Mouse (Mus musculus) CD8-positive naive resting alpha-beta T cell, adult 2 months (primary cell): ENCODE measurements around the gene Fbxw2.
"Not testable (repeated sequence)": the region's sequence is repeated elsewhere in the genome, so short reads cannot be mapped to it uniquely, and the experiment has no call there.

Source experiments
- DNase-seq, 2 experiments: peaks; one replicate each; pipeline ENCODE4 v3.0.0; 2022; ENCODE audit warnings: low read depth in 2 of 2, low spot score in 2 of 2

Fbxw2 gene

DNA sequence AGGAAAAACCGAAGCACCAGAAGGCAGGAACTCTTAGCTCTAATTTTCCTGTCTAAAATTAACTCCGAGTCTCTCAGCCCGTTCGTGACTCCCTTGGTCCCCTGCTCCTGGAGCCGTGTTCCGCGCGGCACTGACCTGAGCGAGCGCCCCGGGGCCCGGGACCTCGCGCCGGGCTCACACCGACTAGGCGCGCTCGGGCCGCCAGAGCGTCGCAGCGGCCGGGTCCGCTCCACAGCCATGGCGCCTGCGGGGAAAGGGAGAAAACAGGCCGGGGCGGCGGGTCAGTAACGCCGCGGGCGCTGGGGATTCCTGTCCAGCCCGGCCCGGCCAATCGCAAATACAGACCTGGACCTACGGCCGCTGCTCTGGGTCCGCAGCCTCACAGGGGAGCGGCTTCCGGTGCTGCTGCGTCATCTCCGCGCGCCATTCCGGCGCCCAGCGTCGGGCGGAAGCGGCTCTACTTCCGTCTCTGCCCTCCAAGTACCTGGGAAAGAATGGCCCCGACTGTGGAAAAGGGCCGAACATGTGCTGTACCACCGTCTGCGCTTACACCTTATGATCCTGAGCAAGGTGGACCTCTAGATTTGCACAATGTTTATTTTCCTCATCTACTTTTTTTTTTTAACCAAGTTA lies at the start of gene Fbxw2:
TSS of gene Fbxw2 (minus strand) at position 485 of the 633 bp plus-strand sequence.
- DNase-seq: peak; percentile 70 to 77

DNA sequence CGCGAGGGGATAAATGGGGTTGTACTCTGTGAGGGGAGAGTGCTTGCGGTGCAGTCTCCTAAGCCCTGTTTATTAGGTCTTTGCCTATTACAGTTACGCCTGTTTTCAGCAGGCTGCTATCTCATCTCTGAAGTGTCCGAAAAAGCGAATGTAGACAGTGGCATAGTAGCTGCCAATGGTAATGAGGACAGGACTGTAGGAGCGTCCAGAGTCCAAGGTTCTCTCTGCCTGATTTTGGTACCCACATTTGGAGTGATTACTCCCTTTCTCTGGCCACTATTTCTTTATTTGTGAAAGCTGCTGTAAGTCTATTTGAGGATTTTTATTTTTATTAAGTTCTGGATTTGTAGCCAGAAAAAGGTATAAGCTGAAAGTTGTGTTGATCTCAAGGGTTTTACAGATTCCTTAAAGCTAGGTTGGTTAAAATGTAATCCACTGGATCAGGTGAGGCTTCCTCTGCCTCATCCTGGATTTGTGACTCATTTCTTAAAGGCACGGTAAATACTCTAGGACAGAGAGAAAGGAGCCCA lies 48.8 kb upstream of the Fbxw2 start, which contains the start of gene Psmd5:
TSS of gene Psmd5 (minus strand) at position 153 of the 530 bp plus-strand sequence.
- DNase-seq: no peak

DNA sequence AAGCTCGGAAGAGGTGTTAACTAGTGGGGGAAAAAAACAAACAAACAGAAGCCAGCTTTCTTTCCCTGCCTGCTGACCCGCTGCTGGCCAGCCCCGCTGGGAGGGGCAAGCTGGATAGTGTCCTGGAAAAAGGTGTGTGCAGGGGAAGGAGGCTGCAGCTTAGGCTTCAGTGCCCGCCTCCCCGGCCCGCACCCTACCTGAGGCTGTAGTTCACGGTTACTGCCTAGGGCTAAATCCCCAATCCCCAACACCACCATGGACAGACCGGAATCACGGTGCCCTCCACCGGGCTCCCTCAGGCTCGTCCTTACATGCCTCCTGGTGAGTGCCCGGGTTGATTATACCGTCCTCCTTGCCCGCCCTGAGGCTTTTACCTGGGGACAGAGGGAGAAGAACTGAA lies 48.2 kb upstream of the Fbxw2 start, which contains the start of gene Cutal:
TSS of gene Cutal (plus strand) at position 126 of the 400 bp plus-strand sequence.
- DNase-seq: no peak

DNA sequence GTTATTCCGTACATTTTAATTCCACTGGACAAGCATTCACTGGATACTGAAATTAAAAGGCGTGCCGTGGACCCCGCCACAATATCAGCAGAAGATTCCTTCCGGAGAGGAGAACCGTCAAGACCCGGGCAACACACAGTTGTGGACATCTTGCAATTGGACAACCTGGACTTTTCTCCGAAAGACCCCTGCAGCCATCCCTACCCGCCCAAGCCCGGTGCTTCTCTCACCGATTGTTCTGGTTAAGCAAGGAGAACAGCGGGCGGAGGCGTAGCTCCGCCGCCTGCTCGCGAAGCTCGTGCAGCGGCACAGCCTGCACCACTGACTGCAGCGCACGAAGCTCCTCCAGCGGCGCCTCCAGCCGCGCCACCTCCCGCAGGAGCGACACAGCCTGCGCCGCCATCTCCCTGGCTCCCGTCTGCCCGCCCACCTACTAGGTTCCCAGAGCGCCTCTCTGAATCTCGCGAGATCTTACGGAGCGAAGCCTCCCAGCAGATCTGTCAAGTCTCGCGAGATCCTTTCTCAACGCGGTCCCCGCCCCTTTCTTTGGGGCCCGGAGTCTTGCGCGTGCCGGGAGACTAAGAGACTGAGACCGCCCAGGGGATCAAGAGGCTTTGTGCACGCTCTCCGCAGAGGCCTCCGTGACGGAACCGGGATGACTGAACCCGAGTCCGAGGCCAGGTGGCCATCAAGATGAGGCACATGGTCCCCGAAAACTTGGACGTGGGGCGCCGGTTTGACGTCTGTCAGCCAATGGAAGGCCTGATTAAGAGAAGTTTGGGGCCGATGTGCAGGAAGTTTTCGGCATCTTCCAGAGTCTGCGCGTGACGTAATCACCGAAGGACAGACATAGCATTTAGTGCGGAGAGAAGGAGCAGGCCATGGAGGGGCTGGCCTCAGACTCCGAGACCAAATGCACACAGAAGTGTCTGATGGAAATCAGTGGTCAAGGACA lies 44.7 kb upstream of the Fbxw2 start:
- peak; percentile 92 to 95 for DNase-seq

DNA sequence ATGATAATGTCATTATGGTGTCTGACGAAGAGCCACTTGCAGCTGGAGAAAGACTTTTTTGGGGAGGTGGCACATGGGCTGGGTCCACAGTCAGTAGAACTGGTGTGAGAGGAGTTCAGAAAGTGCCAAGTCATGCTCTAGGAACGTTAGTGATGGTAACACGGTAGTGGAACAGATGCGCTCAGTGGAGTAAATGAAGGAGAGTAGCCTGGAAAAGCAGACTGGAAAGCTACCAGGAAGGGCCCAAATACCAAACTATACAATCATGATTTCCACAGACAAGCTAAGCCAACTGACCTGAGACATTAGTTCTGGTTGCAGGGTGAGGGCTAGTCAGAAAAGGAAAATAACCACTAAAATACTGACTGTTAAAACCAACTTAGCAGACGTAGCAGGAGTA lies 43.6 kb upstream of the Fbxw2 start:
- DNase-seq: no peak

DNA sequence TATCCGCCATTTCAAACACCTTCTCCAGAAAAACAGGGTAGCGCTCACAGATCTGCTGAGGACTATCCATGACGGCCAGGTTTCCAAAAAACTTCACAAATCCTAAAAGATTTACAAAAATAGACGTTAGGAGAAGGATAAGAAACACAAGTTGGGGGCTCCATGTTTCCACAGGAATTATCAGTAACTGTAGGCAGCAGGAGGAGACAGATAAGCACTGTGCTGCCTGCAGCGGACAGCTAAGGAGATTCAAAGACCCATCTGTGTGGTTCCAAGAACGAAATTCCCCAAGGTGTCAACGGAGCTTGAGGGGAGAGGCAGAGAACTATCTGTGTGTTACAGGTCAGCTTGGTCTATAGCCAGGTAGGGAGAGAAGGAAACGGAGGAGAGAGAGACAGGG lies 31.6 kb upstream of the Fbxw2 start:
- DNase-seq: no peak

DNA sequence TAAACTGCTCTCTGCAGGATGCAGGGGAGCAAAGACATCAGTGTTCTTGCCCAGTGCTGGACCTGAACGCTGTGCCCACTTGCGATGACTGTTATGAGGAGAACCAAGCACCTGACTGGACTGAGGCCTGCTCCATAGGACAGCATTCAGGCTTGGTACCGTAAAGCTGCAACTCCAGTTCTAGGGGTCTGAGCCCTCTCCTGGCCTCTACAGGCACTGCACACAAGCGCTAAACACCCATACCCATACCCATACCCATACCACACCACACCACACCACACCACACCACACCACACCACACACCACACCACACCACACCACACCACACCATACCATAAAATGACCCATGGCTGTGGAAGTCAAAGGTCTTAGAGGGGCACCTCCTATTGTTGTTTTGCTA lies 29.2 kb upstream of the Fbxw2 start:
- no peak for DNase-seq

DNA sequence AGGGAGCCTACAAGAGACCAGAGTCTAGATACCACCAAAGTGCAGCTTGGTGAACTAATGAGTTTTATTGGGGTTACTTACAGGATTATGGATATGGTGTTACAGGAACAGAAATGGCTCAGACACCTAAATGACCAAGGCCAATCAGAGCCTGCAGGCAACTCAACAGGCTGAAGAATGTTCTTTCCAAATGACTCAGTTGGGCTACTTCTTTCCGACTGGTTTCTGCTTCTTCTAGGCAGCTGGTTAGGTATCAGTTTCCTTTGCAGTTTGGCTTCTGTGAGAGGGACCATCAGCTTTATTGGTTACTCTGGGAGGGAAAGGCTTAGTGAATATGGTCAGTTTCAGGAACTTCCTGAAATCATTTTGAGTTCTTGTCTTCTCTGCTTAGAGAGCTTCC lies 21.6 kb upstream of the Fbxw2 start:
- no peak for DNase-seq

DNA sequence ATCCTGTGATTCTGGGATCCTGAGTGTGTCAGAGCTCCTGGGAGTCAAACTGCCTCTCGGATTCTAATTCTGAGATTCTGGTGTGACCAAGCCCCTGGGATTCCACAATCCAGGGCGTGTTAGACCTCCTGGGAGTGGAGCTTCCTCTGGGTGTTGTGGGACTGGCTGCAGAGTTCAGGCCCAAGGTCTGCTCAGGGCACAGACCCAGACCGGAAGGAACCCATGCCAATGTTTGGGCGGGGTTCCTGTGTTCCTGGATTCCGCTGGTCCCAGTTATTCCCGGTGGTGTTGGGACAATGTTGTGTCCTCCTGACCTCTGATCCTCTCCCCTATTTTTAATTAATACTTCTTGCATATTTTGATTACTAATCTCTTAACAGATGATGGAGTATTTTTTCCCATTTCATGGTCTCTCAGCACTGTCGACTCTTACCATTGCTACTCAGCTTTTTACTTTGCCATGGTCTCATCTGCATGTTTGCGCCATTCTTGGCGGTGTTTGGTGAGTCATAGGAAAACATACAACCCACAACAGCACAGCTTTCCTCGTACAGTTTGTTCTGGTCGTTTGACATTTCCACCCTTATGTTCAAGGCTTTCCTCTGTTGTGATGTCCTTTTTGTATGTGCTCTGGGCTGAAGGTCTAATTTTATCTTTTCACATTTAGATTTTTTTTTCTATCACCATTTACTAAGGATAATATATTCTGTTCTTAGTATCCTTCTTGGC lies 17.3 kb upstream of the Fbxw2 start:
- no peak for DNase-seq

DNA sequence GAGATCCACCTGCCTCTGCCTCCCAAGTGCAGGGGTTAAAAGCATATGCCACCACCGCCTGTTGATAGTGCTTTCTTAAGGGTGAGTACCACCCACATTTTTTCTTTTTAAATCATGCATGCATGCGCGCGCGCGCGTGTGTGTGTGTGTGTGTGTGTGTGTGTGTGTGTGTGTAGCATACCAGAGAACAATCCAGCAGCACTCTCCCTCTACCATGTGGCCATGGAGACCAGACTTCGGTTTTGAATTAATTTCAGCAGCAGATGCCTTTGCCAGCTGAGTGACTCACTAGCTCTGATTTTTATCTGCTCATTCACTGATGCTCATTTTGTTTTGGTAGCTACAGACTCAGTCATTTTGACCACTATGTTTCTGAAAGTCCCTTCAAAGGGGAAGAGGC lies 15.6 kb upstream of the Fbxw2 start:
- no peak for DNase-seq

DNA sequence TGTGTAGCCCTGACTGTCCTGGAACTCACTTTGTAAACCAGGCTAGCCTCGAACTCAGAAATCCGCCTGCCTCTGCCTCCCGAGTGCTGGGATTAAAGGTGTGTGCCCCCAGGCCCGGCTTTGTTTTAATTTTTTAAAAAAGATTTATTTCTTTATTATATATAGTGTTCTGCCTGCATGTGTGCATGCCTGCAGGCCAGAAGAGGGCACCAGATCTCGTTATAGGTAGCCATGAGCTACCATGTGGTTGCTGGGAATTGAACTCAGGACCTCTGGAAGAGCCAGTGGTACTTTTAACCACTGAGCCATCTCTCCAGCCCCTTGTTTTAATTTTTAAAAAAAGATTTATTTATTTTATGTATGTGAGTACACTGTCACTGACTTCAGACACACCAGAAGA lies 14.0 kb upstream of the Fbxw2 start:
- not testable (repeated sequence) for DNase-seq

DNA sequence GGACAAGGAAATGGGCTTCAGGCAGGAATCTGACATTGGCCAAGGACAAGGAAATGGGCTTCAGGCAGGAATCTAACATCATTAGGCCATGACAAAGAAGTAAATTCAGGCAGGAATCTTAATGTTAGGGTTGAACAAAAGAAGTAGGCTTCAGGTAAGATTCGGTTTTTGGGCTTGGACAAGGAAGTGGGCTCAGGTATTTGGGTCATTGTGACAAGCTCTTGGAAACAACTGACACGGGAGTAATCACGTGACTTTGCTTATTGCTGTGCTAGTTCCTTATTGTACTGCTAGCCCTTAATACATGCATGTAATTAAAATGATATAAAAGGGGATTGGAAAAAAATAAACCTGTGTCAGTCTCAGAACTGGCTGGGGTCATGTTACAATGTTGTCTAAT lies 9.6 kb upstream of the Fbxw2 start:
- no peak for DNase-seq

DNA sequence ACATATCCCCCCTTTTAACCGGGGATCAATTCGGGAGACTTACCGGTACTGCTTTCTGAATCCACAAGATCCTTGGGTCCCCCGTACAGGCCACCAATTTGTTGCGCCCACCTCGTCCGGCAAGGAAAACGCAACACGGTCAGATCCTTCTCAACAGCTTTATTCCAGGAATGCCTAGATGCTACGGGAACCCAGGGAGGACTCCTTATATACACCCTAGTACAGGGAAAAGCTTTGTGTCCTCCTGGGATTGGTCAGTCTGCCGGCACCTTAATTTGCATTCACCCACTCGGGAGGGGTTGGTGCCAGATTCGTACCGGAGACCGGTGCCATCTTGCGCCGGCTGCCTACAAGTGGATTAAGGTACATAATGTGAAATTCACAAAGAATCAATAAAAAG lies 7.5 kb upstream of the Fbxw2 start:
- DNase-seq: no peak

DNA sequence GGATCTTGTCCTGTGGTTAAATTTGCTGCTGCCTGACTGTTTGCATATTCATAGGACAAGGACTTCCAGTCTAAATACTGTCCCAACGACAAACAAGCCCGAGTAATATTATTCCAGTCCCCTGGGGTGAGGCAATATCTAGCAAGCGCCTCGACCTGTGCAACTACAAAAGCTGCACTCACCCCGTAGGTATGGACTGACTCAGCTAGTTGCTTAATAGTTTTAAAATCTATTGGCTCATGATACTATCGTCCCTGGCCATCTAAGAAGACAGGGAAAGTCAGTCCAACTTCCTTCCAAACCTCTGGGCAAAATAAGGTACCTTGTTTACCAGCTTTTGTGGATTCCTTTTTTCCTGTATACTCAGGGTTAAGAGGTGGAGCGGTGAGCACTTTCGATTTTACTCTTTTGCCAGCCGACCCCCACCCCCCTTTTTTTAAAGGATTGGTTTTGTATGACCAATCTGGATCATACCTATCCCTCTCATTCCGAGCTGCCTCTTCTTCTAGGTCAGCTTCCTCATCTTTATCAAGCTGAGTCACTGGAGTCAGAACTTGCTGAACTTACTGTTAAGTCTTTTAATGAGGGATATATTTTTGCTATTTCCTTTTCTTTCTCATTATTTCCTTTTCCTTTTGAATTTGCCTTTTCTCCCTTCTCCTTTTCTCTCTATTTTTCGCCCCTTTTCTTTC lies 6.8 kb upstream of the Fbxw2 start, which contains the start of gene Gm34653:
TSS of gene Gm34653 (plus strand) at position 242 of the 692 bp plus-strand sequence.
- DNase-seq: not testable (repeated sequence)

DNA sequence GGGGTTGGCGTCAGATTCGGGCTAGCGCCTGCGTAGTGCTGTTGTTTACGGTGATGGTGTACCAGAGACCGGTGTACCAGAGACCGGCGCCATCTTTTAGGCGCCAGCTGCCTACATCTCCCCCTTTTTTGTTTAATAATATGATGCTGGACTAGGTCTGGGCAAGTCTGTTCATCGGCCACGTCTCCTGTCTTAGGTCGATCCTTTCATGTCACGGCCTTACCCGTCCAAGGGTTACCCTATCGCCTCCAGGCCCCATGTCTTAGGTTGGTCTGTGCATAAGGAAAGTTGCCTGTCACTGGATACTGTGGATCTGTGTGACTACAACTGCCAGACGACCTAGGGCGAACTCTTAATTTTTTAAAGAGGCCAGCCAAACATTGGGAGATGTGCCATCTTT lies 4.0 kb upstream of the Fbxw2 start:
- not testable (repeated sequence) for DNase-seq

DNA sequence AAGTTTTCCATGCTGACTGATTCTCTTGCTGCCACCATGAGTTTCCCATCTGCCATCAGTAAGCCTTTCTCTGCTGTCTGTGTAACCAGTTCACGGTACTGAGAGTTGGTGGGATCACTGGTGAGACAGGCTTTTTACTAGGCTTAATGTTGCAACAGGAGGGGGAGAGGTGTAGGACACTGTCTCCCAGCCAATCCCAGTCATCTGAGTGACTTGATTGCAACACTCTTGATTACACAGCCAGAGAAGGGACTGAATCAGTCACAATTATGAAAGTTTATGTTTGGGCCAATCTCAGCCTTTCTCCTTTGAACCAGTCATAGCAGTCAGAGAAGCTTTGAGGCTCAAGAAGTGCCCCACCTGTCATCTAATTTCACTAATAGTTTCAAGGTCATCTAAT lies 1.9 kb upstream of the Fbxw2 start:
- DNase-seq: no peak

DNA sequence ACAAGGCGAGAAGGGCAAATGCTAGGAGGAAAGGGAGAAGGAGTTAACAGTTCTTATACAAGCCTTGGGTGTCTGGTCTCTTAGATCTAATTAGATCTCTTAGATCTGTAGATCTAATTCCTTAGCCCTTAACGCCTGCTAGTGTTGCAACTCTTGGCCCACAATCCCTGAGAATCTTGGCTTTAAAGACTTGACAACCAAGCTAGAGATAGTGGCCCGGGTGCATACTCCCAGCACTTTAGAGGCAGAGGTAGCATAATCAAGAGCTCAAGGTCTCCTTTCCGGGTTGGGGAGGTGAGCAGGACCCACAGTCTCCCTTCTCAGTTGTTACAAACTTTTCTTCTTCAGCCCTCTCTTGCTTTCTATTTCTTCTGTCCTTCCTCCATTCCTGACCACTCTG lies 1.5 kb upstream of the Fbxw2 start:
- DNase-seq: no peak

DNA sequence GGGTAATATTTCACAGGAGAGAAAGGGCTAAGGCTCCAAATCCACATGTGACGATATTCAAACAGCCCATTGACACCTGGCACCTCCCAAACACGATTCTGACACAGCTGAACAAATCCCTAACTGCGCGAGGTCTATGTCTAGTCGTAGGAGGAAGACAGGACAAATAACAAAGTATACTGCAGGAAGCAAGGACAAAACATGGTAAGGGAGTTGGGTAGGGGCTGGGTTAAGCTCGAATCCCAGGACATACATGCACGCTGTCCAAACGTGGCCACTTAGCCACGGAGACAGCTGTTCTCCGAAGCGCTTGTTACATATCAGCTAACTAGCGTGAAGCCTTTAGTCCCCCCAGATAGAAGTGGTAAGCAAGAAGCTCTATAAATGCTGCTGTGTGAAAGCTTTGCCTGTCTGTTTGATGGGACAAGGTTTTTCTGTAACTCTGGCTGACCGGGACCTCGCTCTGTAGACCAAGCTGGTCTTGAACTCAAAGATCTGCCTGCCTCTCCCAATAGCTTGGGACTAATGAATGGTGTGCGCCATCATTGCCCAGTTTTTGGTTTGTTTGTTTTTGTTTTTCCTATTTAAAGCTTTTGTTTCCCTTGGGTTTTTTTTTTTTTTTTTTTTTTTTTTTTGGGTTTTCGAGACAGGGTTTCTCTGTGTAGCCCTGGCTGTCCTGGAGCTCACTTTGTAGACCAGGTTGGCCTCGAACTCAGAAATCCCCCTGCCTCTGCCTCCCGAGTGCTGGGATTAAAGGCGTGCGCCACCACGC lies 535 bp upstream of the Fbxw2 start:
- DNase-seq: peak; percentile 2 to 5

DNA sequence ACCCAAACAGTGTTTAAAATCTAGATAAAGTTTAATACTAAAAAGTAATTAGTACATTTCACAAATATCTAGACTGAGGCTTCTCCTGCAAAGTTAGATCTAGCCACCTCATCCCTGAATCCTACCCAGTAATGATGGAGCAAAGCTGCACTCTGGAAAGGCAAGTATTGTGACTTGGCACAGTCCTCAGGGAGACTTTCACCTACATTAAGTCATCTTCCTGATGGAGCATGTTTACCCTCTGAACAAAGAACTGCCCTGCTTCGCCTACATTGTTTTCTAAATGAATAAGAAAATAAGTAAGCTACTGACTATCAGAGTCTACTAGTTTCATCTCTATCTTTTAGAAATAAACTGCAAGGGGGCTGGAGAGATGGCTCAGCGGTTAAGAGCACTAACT lies 7.6 kb downstream of the Fbxw2 start:
- no peak for DNase-seq

DNA sequence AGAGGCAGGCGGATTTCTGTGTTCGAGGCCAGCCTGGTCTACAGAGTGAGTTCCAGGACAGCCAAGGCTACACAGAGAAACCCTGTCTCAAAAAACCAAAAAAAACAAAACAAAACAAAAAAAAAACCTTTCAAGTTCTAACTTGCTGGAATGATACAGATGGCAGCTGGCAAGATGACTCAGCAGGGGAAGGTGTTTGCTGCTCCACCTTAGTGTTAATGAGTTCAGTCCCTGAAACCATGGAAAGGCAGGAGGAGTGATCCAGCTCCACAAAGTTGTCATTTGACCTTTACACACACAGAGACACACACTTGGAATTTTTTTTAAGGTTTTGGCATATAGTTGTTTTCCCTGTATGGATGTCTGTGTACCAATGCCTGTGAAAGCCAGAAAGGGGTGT lies 10.2 kb downstream of the Fbxw2 start:
- DNase-seq: not testable (repeated sequence)
